Mouse (Mus musculus): ENCODE results near the gene Nbl1. TPM values are rescaled to one million over a fixed set of nuclear protein-coding genes. Genes with fewer than 3 reads are reported as not detected.

Gene Nbl1
- polyA plus RNA-seq, 1 experiment from 2014 or later, result 42.3 TPM

- no peak overlapping the region for H3K27ac ChIP-seq
- no peaks in the 10 kb centered on the region for H3K27me3 ChIP-seq (replicated peaks)
- ATAC-seq (replicated peaks), result no peak
- H3K9ac ChIP-seq, result no peak overlapping the region
- H3K4me3 ChIP-seq, result no peak overlapping the region
- H3K4me1 ChIP-seq, result no peaks in the 10 kb centered on the region
- no peaks in the 10 kb centered on the region for H3K9me3 ChIP-seq
- 84% methylated on average over 7 of the region's 7 CpGs for WGBS
- no peak overlapping the region for H3K4me2 ChIP-seq
- no peaks in the 10 kb centered on the region for H3K36me3 ChIP-seq (replicated peaks)
Observed at GRCm38 (mm10) chr4:139120998-139121397, 28.2 kb upstream of the Nbl1 start.

GRCm38 (mm10) chr4:139120281-139120814 is 27.6 kb upstream of the Nbl1 start:
- 89% methylated on average over 4 of the region's 4 CpGs for WGBS
- no peak overlapping the region for H3K9ac ChIP-seq
- no peaks in the 10 kb centered on the region for H3K9me3 ChIP-seq
- H3K4me3 ChIP-seq, result no peak overlapping the region
- H3K27me3 ChIP-seq (replicated peaks), result no peaks in the 10 kb centered on the region
- ATAC-seq (replicated peaks), result no peak
- H3K27ac ChIP-seq, result no peak overlapping the region
- no peaks in the 10 kb centered on the region for H3K4me1 ChIP-seq
- no peaks in the 10 kb centered on the region for H3K36me3 ChIP-seq (replicated peaks)
- H3K4me2 ChIP-seq, result no peak overlapping the region

- peaks cover 8% of the 10 kb centered on the region for H3K4me1 ChIP-seq
- no peak overlapping the region for H3K27ac ChIP-seq
- H3K9ac ChIP-seq, result no peak overlapping the region
- H3K9me3 ChIP-seq, result no peaks in the 10 kb centered on the region
- no peak overlapping the region for H3K4me3 ChIP-seq
- H3K36me3 ChIP-seq (replicated peaks), result no peaks in the 10 kb centered on the region
- ATAC-seq (replicated peaks), result no peak
- WGBS, result 90% methylated on average over 3 of the region's 3 CpGs
- no peaks in the 10 kb centered on the region for H3K27me3 ChIP-seq (replicated peaks)
- H3K4me2 ChIP-seq, result no peak overlapping the region
Observed at GRCm38 (mm10) chr4:139116356-139117063, 23.7 kb upstream of the Nbl1 start.

- Histone ChIP-seq H3K27me3 (replicated peaks) (no peaks in the 10 kb centered on the region), H3K36me3 (replicated peaks) (no peaks in the 10 kb centered on the region), H3K4me1 (peaks cover 16% of the 10 kb centered on the region), H3K4me3 (no peak overlapping the region), H3K27ac (no peak overlapping the region), H3K9ac (no peak overlapping the region), H3K9me3 (no peaks in the 10 kb centered on the region), H3K4me2 (no peak overlapping the region)
- no peak for ATAC-seq (replicated peaks)
- WGBS, result 93% methylated on average over 5 of the region's 5 CpGs
Observed at GRCm38 (mm10) chr4:139115721-139116120, 22.9 kb upstream of the Nbl1 start.

DNA sequence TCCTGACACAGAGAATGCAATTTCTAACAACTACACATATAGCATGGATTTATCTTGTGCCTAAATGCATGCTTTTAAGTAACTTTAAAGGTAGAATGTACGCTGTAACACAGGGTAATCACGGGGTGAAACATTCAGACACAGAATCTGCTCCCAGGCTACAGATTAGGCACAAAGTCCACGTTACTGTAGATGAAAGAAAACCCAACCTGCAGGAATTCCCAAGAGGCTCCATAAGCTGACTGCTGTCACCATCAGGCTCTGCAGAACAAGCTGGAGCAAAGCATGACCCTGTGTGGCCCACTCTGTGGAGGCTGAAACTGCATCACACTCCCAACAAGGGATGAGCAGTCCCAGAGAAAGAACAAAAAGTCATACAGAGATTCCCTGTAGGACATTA is 19.7 kb upstream of the Nbl1 start:
- Histone ChIP-seq H3K4me2 (no peak overlapping the region), H3K9me3 (no peaks in the 10 kb centered on the region), H3K9ac (no peak overlapping the region), H3K27ac (no peak overlapping the region), H3K4me3 (no peak overlapping the region), H3K36me3 (replicated peaks) (no peaks in the 10 kb centered on the region), H3K27me3 (replicated peaks) (no peaks in the 10 kb centered on the region), H3K4me1 (peaks cover 17% of the 10 kb centered on the region)
- no peak for ATAC-seq (replicated peaks)
- WGBS, result 67% methylated on average over 3 of the region's 3 CpGs

DNA sequence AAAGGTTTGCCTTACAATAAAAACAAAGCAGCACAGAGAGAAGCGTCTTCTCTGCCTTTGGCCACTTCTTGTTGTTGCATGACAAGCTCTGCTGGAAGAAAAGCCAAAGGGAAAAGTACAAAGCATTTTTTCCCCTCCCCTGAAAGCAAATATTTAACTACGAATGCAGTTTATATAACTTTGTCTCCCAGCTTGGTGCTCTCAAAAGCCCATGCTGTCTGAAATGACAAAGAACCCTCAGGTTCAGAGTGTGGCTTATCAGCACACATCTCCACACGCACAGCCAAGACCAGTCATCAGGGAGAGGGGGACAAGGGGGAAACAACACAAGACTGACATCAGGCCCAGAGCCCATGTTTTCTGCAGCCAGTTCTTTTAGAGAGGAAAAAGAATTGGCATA is 18.6 kb upstream of the Nbl1 start:
- H3K4me1 ChIP-seq, result peaks cover 17% of the 10 kb centered on the region
- H3K9ac ChIP-seq, result no peak overlapping the region
- 63% methylated on average over 3 of the region's 3 CpGs for WGBS
- H3K4me2 ChIP-seq, result no peak overlapping the region
- no peak for ATAC-seq (replicated peaks)
- no peaks in the 10 kb centered on the region for H3K36me3 ChIP-seq (replicated peaks)
- no peaks in the 10 kb centered on the region for H3K27me3 ChIP-seq (replicated peaks)
- no peaks in the 10 kb centered on the region for H3K9me3 ChIP-seq
- H3K27ac ChIP-seq, result no peak overlapping the region
- no peak overlapping the region for H3K4me3 ChIP-seq

DNA sequence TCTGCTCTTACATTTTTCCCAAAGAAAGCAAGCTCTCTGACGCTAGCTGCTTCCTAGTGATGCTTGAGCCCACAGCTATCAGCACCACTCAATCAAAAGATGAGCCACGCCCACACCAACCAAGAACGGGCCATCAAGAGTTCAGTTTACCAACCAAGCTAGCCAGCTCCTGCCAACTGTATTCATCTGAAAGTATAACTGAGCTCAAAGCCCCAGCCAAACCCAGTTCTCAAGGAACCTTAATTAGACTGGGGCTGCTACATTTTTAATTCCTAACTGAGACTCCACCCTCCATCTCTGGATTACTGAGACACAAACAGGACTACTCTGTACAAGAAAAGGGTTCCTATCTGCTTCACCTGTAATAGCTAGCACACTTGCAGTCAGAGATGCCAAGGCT is 18.1 kb upstream of the Nbl1 start:
- no peaks in the 10 kb centered on the region for H3K9me3 ChIP-seq
- H3K4me1 ChIP-seq, result peaks cover 17% of the 10 kb centered on the region
- H3K4me3 ChIP-seq, result no peak overlapping the region
- no peaks in the 10 kb centered on the region for H3K36me3 ChIP-seq (replicated peaks)
- no peak for ATAC-seq (replicated peaks)
- H3K27ac ChIP-seq, result peak overlapping the region; percentile 29; the same call in 1 of the 2 replicates
- no peak overlapping the region for H3K4me2 ChIP-seq
- H3K27me3 ChIP-seq (replicated peaks), result no peaks in the 10 kb centered on the region
- WGBS, result 74% methylated on average over 3 of the region's 3 CpGs
- no peak overlapping the region for H3K9ac ChIP-seq

DNA sequence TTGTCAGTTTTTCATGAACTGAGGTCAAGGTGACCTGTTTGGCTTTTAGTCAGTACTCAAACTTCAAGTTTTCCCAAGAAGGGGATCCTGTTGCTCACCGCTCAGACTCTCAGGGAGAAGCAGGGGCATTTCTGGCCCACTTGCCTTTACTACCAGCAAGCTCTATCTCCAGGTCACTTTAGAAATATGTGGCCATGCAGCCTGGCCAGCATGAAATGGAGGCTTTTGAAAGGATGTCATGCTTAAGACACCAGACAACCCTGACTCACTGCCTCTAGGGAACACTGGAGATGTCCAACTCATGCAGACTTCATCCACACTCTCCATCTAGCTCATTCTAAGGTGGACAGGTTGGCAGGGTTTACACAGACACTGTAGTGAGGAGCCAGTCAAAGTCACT is 12.7 kb upstream of the Nbl1 start:
- no peak for ATAC-seq (replicated peaks)
- Histone ChIP-seq H3K27me3 (replicated peaks) (no peaks in the 10 kb centered on the region), H3K27ac (no peak overlapping the region), H3K9me3 (no peaks in the 10 kb centered on the region), H3K9ac (no peak overlapping the region), H3K4me3 (no peak overlapping the region), H3K4me1 (no peaks in the 10 kb centered on the region; the same call in 1 of the 2 replicates), H3K4me2 (no peak overlapping the region), H3K36me3 (replicated peaks) (peaks cover 3% of the 10 kb centered on the region; the same call in 1 of the 2 replicates)
- 93% methylated on average over 1 of the region's 1 CpGs for WGBS

- Histone ChIP-seq H3K4me2 (no peak overlapping the region), H3K9ac (no peak overlapping the region), H3K36me3 (replicated peaks) (peaks cover 3% of the 10 kb centered on the region; the same call in 1 of the 2 replicates), H3K4me3 (no peak overlapping the region), H3K9me3 (no peaks in the 10 kb centered on the region), H3K27ac (no peak overlapping the region), H3K4me1 (no peaks in the 10 kb centered on the region; the same call in 1 of the 2 replicates), H3K27me3 (replicated peaks) (no peaks in the 10 kb centered on the region)
- no peak for ATAC-seq (replicated peaks)
- WGBS, result 87% methylated on average over 6 of the region's 6 CpGs
Observed at GRCm38 (mm10) chr4:139101546-139101945, 8.8 kb upstream of the Nbl1 start.

DNA sequence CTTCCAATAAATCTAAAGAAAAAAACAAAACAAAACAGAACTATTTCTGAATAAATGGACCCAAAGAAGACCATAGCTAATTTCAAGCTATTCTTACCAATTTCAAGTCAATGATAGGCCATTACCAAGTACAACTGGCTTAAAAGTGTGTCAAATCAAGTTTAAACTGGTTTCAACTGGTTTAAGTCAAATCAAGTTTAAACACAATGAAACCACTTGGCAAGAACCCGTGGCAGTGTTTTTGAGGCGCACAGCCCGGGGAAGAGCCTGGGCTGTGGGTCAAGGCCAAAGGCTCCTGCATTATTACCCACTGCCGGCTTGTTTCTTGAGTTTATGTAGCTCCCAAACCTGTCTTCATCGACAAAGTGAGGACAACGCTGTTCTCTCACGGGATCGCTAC is 7.5 kb upstream of the Nbl1 start:
- no peaks in the 10 kb centered on the region; the same call in 1 of the 2 replicates for H3K4me1 ChIP-seq
- H3K27ac ChIP-seq, result no peak overlapping the region
- peaks cover 3% of the 10 kb centered on the region; the same call in 1 of the 2 replicates for H3K36me3 ChIP-seq (replicated peaks)
- H3K9me3 ChIP-seq, result no peaks in the 10 kb centered on the region
- H3K4me3 ChIP-seq, result no peak overlapping the region
- H3K9ac ChIP-seq, result no peak overlapping the region
- H3K27me3 ChIP-seq (replicated peaks), result no peaks in the 10 kb centered on the region
- no peak overlapping the region for H3K4me2 ChIP-seq
- 85% methylated on average over 8 of the region's 8 CpGs for WGBS
- ATAC-seq (replicated peaks), result no peak

GRCm38 (mm10) chr4:139096201-139096600 is 3.4 kb upstream of the Nbl1 start:
- H3K27me3 ChIP-seq (replicated peaks), result peaks cover 27% of the 10 kb centered on the region
- no peak overlapping the region for H3K4me2 ChIP-seq
- H3K4me3 ChIP-seq, result no peak overlapping the region
- H3K36me3 ChIP-seq (replicated peaks), result no peaks in the 10 kb centered on the region
- 80% methylated on average over 5 of the region's 5 CpGs for WGBS
- no peak overlapping the region for H3K9ac ChIP-seq
- H3K27ac ChIP-seq, result no peak overlapping the region
- peaks cover 20% of the 10 kb centered on the region for H3K4me1 ChIP-seq
- no peak for ATAC-seq (replicated peaks)
- H3K9me3 ChIP-seq, result no peaks in the 10 kb centered on the region

- H3K4me3 ChIP-seq, result no peak overlapping the region
- H3K36me3 ChIP-seq (replicated peaks), result no peaks in the 10 kb centered on the region
- peaks cover 35% of the 10 kb centered on the region for H3K27me3 ChIP-seq (replicated peaks)
- no peak overlapping the region for H3K4me2 ChIP-seq
- H3K4me1 ChIP-seq, result peaks cover 21% of the 10 kb centered on the region
- no peaks in the 10 kb centered on the region for H3K9me3 ChIP-seq
- WGBS, result 50% methylated on average over 1 of the region's 1 CpGs
- no peak for ATAC-seq (replicated peaks)
- H3K27ac ChIP-seq, result no peak overlapping the region
- no peak overlapping the region for H3K9ac ChIP-seq
Observed at GRCm38 (mm10) chr4:139095406-139095805, 2.6 kb upstream of the Nbl1 start.

- no peak for ATAC-seq (replicated peaks)
- Histone ChIP-seq H3K9ac (peak overlapping the region; percentile 52; the same call in 1 of the 2 replicates), H3K27me3 (replicated peaks) (peaks cover 35% of the 10 kb centered on the region)
Observed at GRCm38 (mm10) chr4:139093196-139093530, 370 bp upstream of the Nbl1 start.

More at GRCm38 (mm10) chr4:139093196-139093530, 370 bp upstream of the Nbl1 start:
- Histone ChIP-seq H3K36me3 (replicated peaks) (no peaks in the 10 kb centered on the region), H3K4me2 (peak overlapping the region; percentile 96), H3K4me1 (peaks cover 24% of the 10 kb centered on the region), H3K4me3 (peak overlapping the region; percentile 52), H3K9me3 (no peaks in the 10 kb centered on the region), H3K27ac (no peak overlapping the region)
- 21% methylated on average over 13 of the region's 13 CpGs for WGBS
